Mouse (Mus musculus) spleen, adult 2 months (tissue): ENCODE results near the gene Osbp. TPM values are rescaled to one million over a fixed set of nuclear protein-coding genes. Genes with fewer than 3 reads are reported as not detected.

ENCODE experiments used
- DNase-seq, 2 experiments: peaks; one replicate each; pipeline versions ENCODE4 v3.0.0 to v3.0.0-alpha.2; 2012 to 2021; ENCODE audit warnings: low spot score in 2 of 2, low read depth in 1 of 2
- H3K27ac ChIP-seq: fragments of 200-500 bp; 2 replicates; pipeline ENCODE4 v1.5.1; 2012; ENCODE audit warnings: low read length, inconsistent platforms; ENCODE audit not compliant: insufficient read depth
- H3K27me3 ChIP-seq: fragments of 200-500 bp; 2 replicates; pipeline ENCODE4 v1.6.1; 2012; ENCODE audit warnings: mild to moderate bottlenecking, moderate library complexity, low read length, inconsistent platforms; ENCODE audit not compliant: control insufficient read depth, insufficient read depth
- H3K36me3 ChIP-seq: fragments of 200-500 bp; 2 replicates; pipeline ENCODE4 v1.6.1; 2012; ENCODE audit warnings: mild to moderate bottlenecking, low read length, inconsistent platforms; ENCODE audit not compliant: control insufficient read depth, insufficient read depth
- H3K4me1 ChIP-seq: fragments of 200-500 bp; 2 replicates; pipeline ENCODE4 v1.6.1; 2011; ENCODE audit warnings: inconsistent platforms; ENCODE audit not compliant: control insufficient read depth, insufficient read depth, insufficient read length
- H3K4me3 ChIP-seq: fragments of 200-500 bp; 2 replicates; pipeline ENCODE4 v1.5.1; 2011; ENCODE audit warnings: mild to moderate bottlenecking, inconsistent platforms; ENCODE audit not compliant: insufficient read depth, insufficient read length; ENCODE audit errors: extremely low read depth
- CTCF ChIP-seq: fragments of 200-500 bp; IDR thresholded peaks from 2 replicates; pipeline ENCODE4 v1.5.1; 2011; ENCODE audit warnings: mild to moderate bottlenecking, inconsistent platforms; ENCODE audit not compliant: insufficient read depth, insufficient read length, insufficient replicate concordance; ENCODE audit errors: extremely low read depth
- POLR2A ChIP-seq: fragments of 200-500 bp; IDR thresholded peaks from 2 replicates; pipeline ENCODE4 v1.6.1; 2011; ENCODE audit warnings: low read depth, low read length, inconsistent platforms
- WGBS: fragments of 180-500 bp; shearing (Covaris S2); methylation state at CpG from one replicate; pipeline ENCODE4 v1.1.7; 2018; 5-methylcytosine and 5-hydroxymethylcytosine counted together
- polyA plus RNA-seq: library from polyadenylated mRNA; depleted of rRNA; stranded (reverse); fragments of >200 nt; gene quantifications from 2 replicates; pipeline ENCODE4 v1.2.3, GENCODE M21; 2012; rRNA removed

Gene Osbp
- polyA plus RNA-seq, 1 experiment = 9.6 TPM

GRCm38 (mm10) chr19:12025333-12025732, 59.6 kb downstream of the Osbp start:
- WGBS = 82% methylated on average over 3 of the region's 3 CpGs
- H3K36me3 ChIP-seq = no peaks in the 10 kb centered on the region
- no peak overlapping the region for H3K27ac ChIP-seq
- no peaks in the 10 kb centered on the region for H3K27me3 ChIP-seq
- no peak for TF ChIP-seq CTCF
- TF ChIP-seq POLR2A = no peak
- H3K4me1 ChIP-seq = peaks cover 4% of the 10 kb centered on the region; the same call in 1 of the 2 replicates
- H3K4me3 ChIP-seq = no peak overlapping the region
- DNase-seq = no peak

- 9% methylated on average over 2 of the region's 2 CpGs for WGBS
- Histone ChIP-seq H3K4me3 (no peak overlapping the region), H3K36me3 (no peaks in the 10 kb centered on the region), H3K27ac (no peak overlapping the region), H3K27me3 (no peaks in the 10 kb centered on the region), H3K4me1 (peaks cover 4% of the 10 kb centered on the region; the same call in 1 of the 2 replicates)
- TF ChIP-seq CTCF = no peak
- TF ChIP-seq POLR2A = no peak
- DNase-seq = no peak
Measured at GRCm38 (mm10) chr19:12026606-12027005, 60.9 kb downstream of the Osbp start.

GRCm38 (mm10) chr19:12037727-12038126, 72.0 kb downstream of the Osbp start:
- Histone ChIP-seq H3K36me3 (no peaks in the 10 kb centered on the region), H3K4me3 (no peak overlapping the region), H3K4me1 (no peaks in the 10 kb centered on the region), H3K27ac (no peak overlapping the region), H3K27me3 (no peaks in the 10 kb centered on the region)
- DNase-seq = no peak
- no peak for TF ChIP-seq CTCF
- no peak for TF ChIP-seq POLR2A

GRCm38 (mm10) chr19:12041217-12041616, 75.5 kb downstream of the Osbp start, which contains the start of gene Olfr1423:
Olfr1423 (minus strand) TSS chr19:12041317.
- DNase-seq = no peak
- no peak for TF ChIP-seq CTCF
- no peak for TF ChIP-seq POLR2A
- Histone ChIP-seq H3K36me3 (no peaks in the 10 kb centered on the region), H3K27ac (no peak within 1 kb of the TSS), H3K4me3 (no peak within 1 kb of the TSS), H3K27me3 (no peaks in the 10 kb centered on the region), H3K4me1 (no peaks in the 10 kb centered on the region)
- WGBS = 73% methylated on average over 2 of the region's 2 CpGs

GRCm38 (mm10) chr19:12043163-12043562, 77.4 kb downstream of the Osbp start:
- H3K27me3 ChIP-seq = no peaks in the 10 kb centered on the region
- no peak for DNase-seq
- WGBS = 90% methylated on average over 5 of the region's 5 CpGs
- no peaks in the 10 kb centered on the region for H3K36me3 ChIP-seq
- no peaks in the 10 kb centered on the region for H3K4me1 ChIP-seq
- TF ChIP-seq POLR2A (no peak), CTCF (no peak)
- no peak overlapping the region for H3K4me3 ChIP-seq
- no peak overlapping the region for H3K27ac ChIP-seq

Other genes starting within 250 kb of the Osbp start
- gene Gif, start 218.4 kb upstream of the Osbp start, polyA plus RNA-seq = not detected in 2 replicates
- gene Mrpl16, start 195.6 kb upstream of the Osbp start, polyA plus RNA-seq = 4.1 and 5.4 TPM in 2 replicates
- 1.9 and 2.0 TPM in 2 replicates for gene Stx3, start 146.5 kb upstream of the Osbp start, polyA plus RNA-seq
- gene Olfr1417, start 126.7 kb upstream of the Osbp start, polyA plus RNA-seq = not detected in 2 replicates
- not detected in 2 replicates for gene Olfr1418, start 104.9 kb upstream of the Osbp start, polyA plus RNA-seq
- gene Olfr1419, start 90.8 kb upstream of the Osbp start, polyA plus RNA-seq = not detected in 2 replicates
- not detected in 2 replicates for gene Olfr1420, start 79.4 kb upstream of the Osbp start, polyA plus RNA-seq
- 12.6 and 13.7 TPM in 2 replicates for gene Patl1, start 53.5 kb upstream of the Osbp start, polyA plus RNA-seq
- not detected in 2 replicates for gene Olfr1423, start 75.4 kb downstream of the Osbp start, polyA plus RNA-seq
- not detected in 2 replicates for gene Olfr1424, start 96.7 kb downstream of the Osbp start, polyA plus RNA-seq
- not detected in 2 replicates for gene Olfr1425, start 111.8 kb downstream of the Osbp start, polyA plus RNA-seq
- gene Olfr1426, start 126.1 kb downstream of the Osbp start, polyA plus RNA-seq = not detected in 2 replicates
- gene Olfr1427, start 137.4 kb downstream of the Osbp start, polyA plus RNA-seq = not detected in 2 replicates
- not detected in 2 replicates for gene Olfr1428, start 150.0 kb downstream of the Osbp start, polyA plus RNA-seq
- not detected in 2 replicates for gene Olfr76, start 157.3 kb downstream of the Osbp start, polyA plus RNA-seq
- not detected in 2 replicates for gene Olfr1555-ps1, start 204.2 kb downstream of the Osbp start, polyA plus RNA-seq
- gene Olfr1431, start 234.7 kb downstream of the Osbp start, polyA plus RNA-seq = not detected in 2 replicates